Mouse (Mus musculus): ENCODE measurements around the gene Slc5a10.

DNA sequence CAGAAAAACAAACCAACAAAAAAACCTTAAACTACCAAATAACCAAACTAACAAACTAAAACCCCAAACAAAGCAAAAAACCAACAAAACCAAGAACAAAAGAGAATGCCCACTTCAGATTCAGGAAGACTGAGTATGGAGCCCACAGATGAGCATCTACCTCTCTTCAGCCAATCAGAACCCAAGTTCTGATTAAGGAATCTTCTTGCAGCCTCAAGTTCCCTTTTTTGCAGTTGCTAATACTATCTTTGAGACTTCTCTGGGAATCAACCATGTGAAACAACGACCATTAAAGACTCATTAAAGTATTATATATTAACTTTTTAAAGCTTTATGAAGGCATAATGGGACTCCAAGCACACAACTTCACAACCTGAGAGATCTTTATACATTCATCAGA lies 16.7 kb upstream of the Slc5a10 start:
- no peak for TF ChIP-seq POLR2A (IDR thresholded peaks at IDR 0.05; ENCODE audit: insufficient read depth, low read depth, low read length)
- TF ChIP-seq CTCF (IDR thresholded peaks at IDR 0.05), result no peak
- TF ChIP-seq EP300 (IDR thresholded peaks at IDR 0.05; ENCODE audit: insufficient read depth, low read depth, low read length), result no peak

Measured in heart, adult 2 months (tissue).